Mouse (Mus musculus): ENCODE measurements around the gene Acaa1b. TPM values are rescaled to one million over a fixed set of nuclear protein-coding genes. Genes with fewer than 3 reads are reported as not detected.

Gene Acaa1b
- total RNA-seq (2023) = 0.49 to 1.4 TPM (median 1.0 TPM) in 4 replicates

DNA sequence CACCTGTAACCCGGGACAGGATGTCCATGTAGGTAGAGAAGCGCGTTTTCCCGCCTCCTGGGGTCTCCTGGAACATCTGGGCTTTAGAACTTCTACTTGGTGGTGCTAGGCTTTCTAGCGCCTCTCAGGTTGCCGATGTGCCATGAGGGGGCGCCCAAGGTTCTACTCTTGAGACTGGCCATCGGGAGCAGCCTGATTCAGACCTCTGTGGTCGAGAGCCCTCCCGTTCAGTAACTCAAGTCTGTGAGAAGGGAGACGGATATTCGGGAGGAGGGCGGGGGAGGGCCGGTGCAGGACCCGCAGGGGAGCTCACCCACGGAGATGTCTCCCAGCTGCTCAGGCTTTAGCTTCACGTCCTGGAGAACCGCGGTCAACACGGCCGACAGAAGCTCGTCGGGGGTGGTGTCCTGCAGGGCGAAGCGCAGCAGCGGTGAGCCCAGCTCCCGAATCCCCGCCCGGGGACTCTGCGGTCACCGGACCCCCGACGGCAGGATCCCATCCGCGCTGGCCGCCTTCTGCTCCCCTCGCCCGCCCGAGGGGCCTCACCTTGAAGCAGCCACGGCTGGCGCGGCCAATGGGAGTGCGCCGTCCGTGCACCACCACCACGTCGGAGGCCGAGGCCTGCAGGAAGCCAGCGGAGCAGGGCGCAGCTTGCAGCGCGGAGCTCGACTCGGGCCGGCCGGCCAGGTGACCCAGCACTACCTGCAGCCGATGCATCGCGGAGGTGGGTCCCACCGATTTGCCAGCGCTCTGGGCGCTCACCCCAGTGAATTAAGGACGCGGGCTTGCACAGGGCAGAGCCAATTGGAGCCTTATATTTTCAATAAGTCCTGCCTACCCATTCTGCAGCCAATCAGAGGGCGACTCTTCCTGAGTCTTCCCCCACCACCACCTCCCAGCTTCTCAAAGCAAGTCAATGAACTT is at the start of gene Acaa1b:
Acaa1b (minus strand) TSS at position 816 of the 924 bp plus-strand sequence.

DNA sequence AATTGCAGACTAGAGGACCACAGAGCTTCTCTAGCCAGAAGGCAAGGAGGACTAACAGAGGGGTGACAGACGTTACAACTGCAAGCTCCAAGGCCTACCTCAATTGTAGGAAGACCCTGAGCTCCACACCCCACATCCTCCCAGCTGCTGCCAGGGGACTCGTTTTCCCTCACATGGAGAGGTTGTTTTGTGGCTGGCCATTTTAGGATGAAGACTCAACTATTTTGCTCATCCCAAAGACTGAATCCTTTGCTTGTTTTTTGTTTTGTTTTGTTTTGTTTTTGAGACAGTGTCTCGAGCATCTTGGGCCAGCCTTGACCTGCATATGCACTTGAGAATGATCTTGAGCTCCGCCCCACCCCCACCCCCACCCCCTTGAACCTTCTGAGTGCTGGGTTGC is 2.0 kb upstream of the Acaa1b start, which contains the start of gene Gm47289:
Gm47289 (plus strand) TSS at position 301 of the 400 bp plus-strand sequence.

DNA sequence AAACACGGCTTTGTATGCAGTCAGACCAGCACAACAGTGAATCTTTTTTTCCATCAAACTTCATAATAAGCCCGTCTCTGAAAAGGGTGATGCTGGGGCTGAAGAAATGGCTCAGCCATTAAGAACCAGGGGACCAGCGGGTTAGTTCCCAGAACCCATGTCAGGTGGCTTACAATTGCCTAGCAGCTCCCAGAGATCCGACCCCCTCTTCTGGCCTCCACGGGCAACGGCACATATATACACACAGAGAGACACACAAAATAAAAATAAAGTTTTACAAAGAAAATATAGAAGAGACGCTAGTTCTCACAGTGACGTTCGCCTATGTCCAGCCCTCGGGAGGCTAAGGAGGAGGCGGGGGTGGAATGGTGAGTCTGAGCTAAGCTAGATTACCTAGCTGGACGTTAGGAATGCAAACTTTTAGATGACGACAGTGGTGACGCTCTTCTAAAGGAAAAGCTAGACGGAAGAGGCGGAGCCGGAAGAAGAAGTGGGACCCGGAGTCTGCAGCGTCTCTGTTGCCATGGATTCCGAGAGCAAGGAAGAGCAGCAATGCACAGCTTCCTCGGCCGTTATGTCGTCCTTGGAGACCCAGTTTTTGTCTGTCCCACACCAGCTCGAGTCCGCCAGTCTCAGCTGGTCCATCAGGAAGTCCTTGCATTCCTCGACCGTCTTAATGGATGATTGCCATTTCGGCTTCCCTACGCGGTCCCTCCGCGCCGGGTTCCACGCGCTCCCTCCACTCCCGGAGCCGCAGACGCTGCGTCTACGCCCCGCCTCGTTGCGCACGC is 54.7 kb downstream of the Acaa1b start, which contains the start of gene Dlec1:
Dlec1 (plus strand) TSS at position 487 of the 791 bp plus-strand sequence.

Other genes starting within 250 kb of the Acaa1b start
- 0.22 TPM in 1 of 4 replicates, not detected in the others for gene Ctdspl, start 230.6 kb downstream of the Acaa1b start, total RNA-seq (2023)
- 1.2 to 6.7 TPM (median 3.5 TPM) in 4 replicates for gene Vill, start 104.3 kb downstream of the Acaa1b start, total RNA-seq (2023)
- gene Plcd1, start 63.6 kb downstream of the Acaa1b start, total RNA-seq (2023) = not detected in 4 replicates
- 0.24 to 1.2 TPM in 2 of 4 replicates, not detected in the others for gene Dlec1, start 54.6 kb downstream of the Acaa1b start, total RNA-seq (2023)
- gene Gm47289, start 2.1 kb upstream of the Acaa1b start, total RNA-seq (2023) = not detected in 4 replicates
- gene Slc22a13, start 52.0 kb upstream of the Acaa1b start, total RNA-seq (2023) = 0.60 TPM in 1 of 4 replicates, not detected in the others
- 33.2 to 42.2 TPM (median 37.1 TPM) in 4 replicates for gene Oxsr1, start 165.3 kb upstream of the Acaa1b start, total RNA-seq (2023)
- gene Acaa1a, start 182.6 kb upstream of the Acaa1b start, total RNA-seq (2023) = 46.2 to 53.7 TPM (median 51.2 TPM) in 4 replicates
- 31.1 to 32.3 TPM (median 31.8 TPM) in 4 replicates for gene Myd88, start 184.3 kb upstream of the Acaa1b start, total RNA-seq (2023)
- 0.98 to 3.2 TPM (median 1.5 TPM) in 4 replicates for gene Xylb, start 200.3 kb upstream of the Acaa1b start, total RNA-seq (2023)
- gene Slc22a14, start 208.5 kb upstream of the Acaa1b start, total RNA-seq (2023) = not detected in 4 replicates
- 0.39 to 0.43 TPM in 2 of 4 replicates, not detected in the others for gene Acvr2b, start 245.0 kb upstream of the Acaa1b start, total RNA-seq (2023)